In genomic region chr5:112958293-112958692, GRCm38 (mm10) we compare ENCODE assay signal across 18 mouse cellular contexts. TPM values are rescaled to one million over a fixed set of nuclear protein-coding genes. Genes with fewer than 3 reads are reported as not detected.
DNase-seq lines count a peak whose midpoint lies in the region; ATAC-seq and TF ChIP-seq lines count a peak whose summit lies in the region.
"Had no signal": no experiment of that assay in that cellular context is flagged by ENCODE, and none has a peak within 500 bp of the region (broad histone marks: within the 10 kb centered on the region; RNA-seq: fewer than 3 reads in every experiment).

No protein-coding gene starts in this region.

- no peak overlapping the region for H3K4me2 ChIP-seq in hindbrain, embryonic 11.5 days (replicated peaks; ENCODE audit: low read depth, low read length)
- H3K4me2 ChIP-seq in hindbrain, embryonic 13.5 days, result no peak overlapping the region
- 0 out of 2 replicates have a peak overlapping the region, but pooled peaks have one; percentile 18 for H3K4me2 ChIP-seq in liver, postnatal 0 days (ENCODE audit: low read depth, low read length)
- H3K4me2 ChIP-seq: embryonic facial prominence, embryonic 12.5 days; heart, embryonic 13.5 days; hindbrain, embryonic 14.5 days; neural tube, embryonic 12.5 days had no signal

- TF ChIP-seq POLR2A in kidney, adult 2 months (IDR thresholded peaks at IDR 0.05; ENCODE audit: low read depth, low read length), result no peak

- no peak overlapping the region for H3K4me3 ChIP-seq in hindbrain, embryonic 11.5 days (ENCODE audit: low read depth, low read length)
- H3K4me3 ChIP-seq in hindbrain, embryonic 13.5 days, result no peak overlapping the region
- H3K4me3 ChIP-seq in kidney, adult 2 months (ENCODE audit: insufficient read depth, low read depth, low read length), result no peak overlapping the region
- no peak overlapping the region for H3K4me3 ChIP-seq in liver, postnatal 0 days (ENCODE audit: low read depth, low read length)
- H3K4me3 ChIP-seq: embryonic facial prominence, embryonic 12.5 days; heart, embryonic 13.5 days; neural tube, embryonic 12.5 days had no signal

- H3K27me3 ChIP-seq in hindbrain, embryonic 11.5 days (ENCODE audit: control insufficient read depth, insufficient read depth, low read length), result no peaks in the 10 kb centered on the region
- H3K27me3 ChIP-seq in hindbrain, embryonic 13.5 days, result 0 out of 2 replicates have a peak, but pooled peaks cover 3% of the 10 kb centered on the region
- no peaks in the 10 kb centered on the region; the same call in 1 of the 2 replicates for H3K27me3 ChIP-seq in kidney, adult 2 months (replicated peaks; ENCODE audit: control insufficient read depth, insufficient read depth, low read length)
- no peaks in the 10 kb centered on the region for H3K27me3 ChIP-seq in liver, postnatal 0 days (ENCODE audit: insufficient read depth, low read length)
- H3K27me3 ChIP-seq: embryonic facial prominence, embryonic 12.5 days; heart, embryonic 13.5 days; neural tube, embryonic 12.5 days had no signal

- H3K27ac ChIP-seq in hindbrain, embryonic 11.5 days (ENCODE audit: low read depth, low read length), result no peak overlapping the region
- no peak overlapping the region for H3K27ac ChIP-seq in hindbrain, embryonic 13.5 days
- H3K27ac ChIP-seq in kidney, adult 2 months (ENCODE audit: insufficient read depth, low read depth, low read length), result no peak overlapping the region
- H3K27ac ChIP-seq in liver, postnatal 0 days (ENCODE audit: low read depth), result peak overlapping the region; percentile 51
- H3K27ac ChIP-seq: embryonic facial prominence, embryonic 12.5 days; heart, embryonic 13.5 days; hindbrain, embryonic 14.5 days; neural tube, embryonic 12.5 days had no signal

- DNase-seq in hindbrain, embryonic 11.5 days (ENCODE audit: low spot score), result peak; percentile 22
- peak; percentile 33 for DNase-seq in kidney, adult 2 months
- DNase-seq in kidney, postnatal 25 days, result peak; percentile 54 to 58
- DNase-seq in liver, postnatal 0 days, result peak; percentile 47
- DNase-seq in left cerebral cortex, adult 8-10 months (ENCODE audit: low spot score in 2 of 2), result no peak
- no peak for DNase-seq in right cerebral cortex, adult 2 months (ENCODE audit: low spot score in 2 of 2)
- DNase-seq in layer of hippocampus, adult 9-11 months, result no peak
- DNase-seq: cerebellum, adult 9-10 months; gastrocnemius, postnatal 25 days; lung, adult 2 months; right cerebral cortex, postnatal 25 days; thymus, postnatal 14 days had no signal

- ATAC-seq in hindbrain, embryonic 11.5 days (ENCODE audit: low FRiP score), result no peak
- no peak for ATAC-seq in hindbrain, embryonic 13.5 days (ENCODE audit: low FRiP score)
- peak; percentile 82 for ATAC-seq in liver, postnatal 0 days

- 75% methylated on average over 5 of the region's 5 CpGs for WGBS in hindbrain, embryonic 11.5 days
- 44% methylated on average over 5 of the region's 5 CpGs for WGBS in hindbrain, embryonic 13.5 days
- WGBS in kidney, adult 2 months, result 37% methylated on average over 5 of the region's 5 CpGs
- 60% methylated on average over 5 of the region's 5 CpGs for WGBS in liver, postnatal 0 days (ENCODE audit: insufficient replicate concordance)

- H3K9me3 ChIP-seq in hindbrain, embryonic 11.5 days (ENCODE audit: control insufficient read depth, low read length), result no peaks in the 10 kb centered on the region
- no peaks in the 10 kb centered on the region for H3K9me3 ChIP-seq in hindbrain, embryonic 13.5 days
- no peaks in the 10 kb centered on the region for H3K9me3 ChIP-seq in liver, postnatal 0 days (ENCODE audit: low read length)
- H3K9me3 ChIP-seq: embryonic facial prominence, embryonic 12.5 days; heart, embryonic 13.5 days; neural tube, embryonic 12.5 days had no signal

- H3K4me1 ChIP-seq in hindbrain, embryonic 11.5 days (replicated peaks; ENCODE audit: control insufficient read depth, insufficient read depth, low read length), result 0 out of 2 replicates have a peak, but pooled peaks cover 6% of the 10 kb centered on the region
- peaks cover 31% of the 10 kb centered on the region for H3K4me1 ChIP-seq in hindbrain, embryonic 13.5 days (replicated peaks)
- no peaks in the 10 kb centered on the region for H3K4me1 ChIP-seq in kidney, adult 2 months (ENCODE audit: control insufficient read depth, insufficient read depth, low read length)
- H3K4me1 ChIP-seq in liver, postnatal 0 days (ENCODE audit: insufficient read depth), result peaks cover 23% of the 10 kb centered on the region

- peak; percentile 22; the same call in 1 of the 2 replicates for TF ChIP-seq EP300 in liver, postnatal 0 days (IDR thresholded peaks at IDR 0.05; ENCODE audit: low read depth)

- H3K36me3 ChIP-seq in hindbrain, embryonic 11.5 days (ENCODE audit: control insufficient read depth, insufficient read depth, low read length), result no peaks in the 10 kb centered on the region
- H3K36me3 ChIP-seq in hindbrain, embryonic 13.5 days, result no peaks in the 10 kb centered on the region; the same call in 1 of the 2 replicates
- no peaks in the 10 kb centered on the region for H3K36me3 ChIP-seq in kidney, adult 2 months (ENCODE audit: control insufficient read depth, insufficient read depth, low read length)
- H3K36me3 ChIP-seq in liver, postnatal 0 days (replicated peaks; ENCODE audit: insufficient read depth, low read length), result no peaks in the 10 kb centered on the region
- H3K36me3 ChIP-seq: embryonic facial prominence, embryonic 12.5 days; neural tube, embryonic 12.5 days had no signal

- no peak for TF ChIP-seq CTCF in kidney, adult 2 months (conservative IDR thresholded peaks at IDR 0.05; ENCODE audit: insufficient read depth, insufficient read length, low read depth, low read length)
- TF ChIP-seq CTCF in liver, postnatal 0 days (IDR thresholded peaks at IDR 0.05; ENCODE audit: low read depth), result no peak

- no peak overlapping the region for H3K9ac ChIP-seq in hindbrain, embryonic 11.5 days (ENCODE audit: low read depth, low read length)
- no peak overlapping the region for H3K9ac ChIP-seq in hindbrain, embryonic 13.5 days
- H3K9ac ChIP-seq in liver, postnatal 0 days (replicated peaks), result no peak overlapping the region
- H3K9ac ChIP-seq: embryonic facial prominence, embryonic 12.5 days; heart, embryonic 13.5 days; hindbrain, embryonic 14.5 days; neural tube, embryonic 12.5 days had no signal

RNA-seq across cellular contexts. Expression of gene Grk3, which starts 57.3 kb away (rescaled TPM):
- polyA plus RNA-seq in hindbrain, embryonic 11.5 days (2014; fragmentation: Nextera tagmentation; extraction: Ambion mirVana), result 4.4 and 5.6 TPM in 2 replicates
- 15.8 and 16.8 TPM in 2 replicates for polyA plus RNA-seq in hindbrain, embryonic 13.5 days (2015; fragmentation: Nextera tagmentation; extraction: Ambion mirVana)
- polyA plus RNA-seq in kidney, adult 2 months (2012; rRNA removed), result 5.2 and 5.9 TPM in 2 replicates
- polyA plus RNA-seq in liver, postnatal 0 days (2015; fragmentation: Nextera tagmentation; extraction: Ambion mirVana), result 1.9 and 2.1 TPM in 2 replicates
- 10 to 100 TPM; 72.3 to 87.3 (median 75.4) TPM for total RNA-seq in left cerebral cortex, adult 8-10 months (2022)
- total RNA-seq: MEL had no signal

Comparison
In these comparisons a context has a peak if more than half of its experiments do, and no peak if none do; other contexts are left out.
1. DNase-seq: peak in hindbrain, embryonic 11.5 days (single experiment), kidney, adult 2 months (single experiment), kidney, postnatal 25 days (2 of 2) and liver, postnatal 0 days (single experiment); none in left cerebral cortex, adult 8-10 months (0 of 2), right cerebral cortex, adult 2 months (0 of 2) and layer of hippocampus, adult 9-11 months (single experiment).